Mouse (Mus musculus): Measurements from ENCODE around the gene Rgp1. TPM values are rescaled to one million over a fixed set of nuclear protein-coding genes. Genes with fewer than 3 reads are reported as not detected.
"Not testable (repeated sequence)": the region's sequence is repeated elsewhere in the genome, so short reads cannot be mapped to it uniquely, and the experiment has no call there.

The Rgp1 gene
- polyA plus RNA-seq, 1 experiment, result 37.6 TPM

DNA sequence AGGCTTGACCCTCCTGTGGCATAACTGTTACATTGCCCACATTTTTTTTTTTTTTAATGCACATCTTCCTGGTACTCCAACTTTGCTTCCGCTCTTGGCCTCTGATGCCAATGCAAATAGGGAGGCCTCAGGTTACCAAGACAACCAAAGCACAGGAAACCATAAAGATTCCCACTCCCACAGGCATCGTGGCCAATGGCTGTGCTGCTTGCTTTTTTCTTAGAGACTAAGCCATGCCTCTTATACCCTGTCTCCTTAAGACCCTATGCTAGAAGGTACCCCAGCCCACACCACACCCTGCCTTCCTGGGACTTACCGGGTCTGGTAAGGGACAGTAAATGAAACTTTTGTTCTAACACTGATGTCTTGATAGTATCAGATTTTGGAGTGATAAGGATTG, 14.9 kb downstream of the Rgp1 start:
- Histone ChIP-seq H3K36me3 (ENCODE audit: control insufficient read depth, insufficient read depth, low read length) (no peaks in the 10 kb centered on the region), H3K4me3 (ENCODE audit: control insufficient read depth, low read depth, low read length) (no peak overlapping the region)
- no peak for TF ChIP-seq CTCF (IDR thresholded peaks at IDR 0.05; ENCODE audit: control insufficient read depth, insufficient read depth, insufficient replicate concordance, low read depth, low read length)
- TF ChIP-seq POLR2A (IDR thresholded peaks at IDR 0.05; ENCODE audit: control insufficient read depth, low read depth, low read length), result no peak

DNA sequence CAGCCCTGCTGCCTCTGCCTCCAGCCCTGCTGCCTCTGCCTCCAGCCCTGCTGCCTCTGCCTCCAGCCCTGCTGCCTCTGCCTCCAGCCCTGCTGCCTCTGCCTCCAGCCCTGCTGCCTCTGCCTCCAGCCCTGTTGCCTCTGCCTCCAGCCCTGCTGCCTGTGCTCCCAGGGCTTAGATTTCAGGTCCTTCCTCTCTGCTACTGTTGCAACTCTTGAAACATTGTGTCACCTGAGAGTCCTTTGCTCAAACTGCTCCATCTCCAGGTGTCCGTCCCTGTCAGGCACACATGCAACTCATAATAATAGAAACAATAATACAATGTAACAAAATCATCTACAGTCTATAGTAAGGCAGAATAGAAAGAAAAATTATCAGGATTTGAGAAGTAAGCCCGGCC, 18.1 kb downstream of the Rgp1 start:
- not testable (repeated sequence) for H3K4me3 ChIP-seq (ENCODE audit: control insufficient read depth, low read depth, low read length); H3K36me3 ChIP-seq (ENCODE audit: control insufficient read depth, insufficient read depth, low read length); H3K27ac ChIP-seq (ENCODE audit: control insufficient read depth, insufficient read depth, low read depth, low read length); H3K27me3 ChIP-seq (ENCODE audit: control insufficient read depth, insufficient read depth, low read length); H3K4me1 ChIP-seq (ENCODE audit: control insufficient read depth, insufficient read depth, low read length)

More for the DNA sequence above, 14.9 kb downstream of the Rgp1 start:
- no peaks in the 10 kb centered on the region for H3K27me3 ChIP-seq (ENCODE audit: control insufficient read depth, insufficient read depth, low read length)
- no peak overlapping the region for H3K27ac ChIP-seq (ENCODE audit: control insufficient read depth, insufficient read depth, low read depth, low read length)
- H3K4me1 ChIP-seq (ENCODE audit: control insufficient read depth, insufficient read depth, low read length), result no peaks in the 10 kb centered on the region

DNA sequence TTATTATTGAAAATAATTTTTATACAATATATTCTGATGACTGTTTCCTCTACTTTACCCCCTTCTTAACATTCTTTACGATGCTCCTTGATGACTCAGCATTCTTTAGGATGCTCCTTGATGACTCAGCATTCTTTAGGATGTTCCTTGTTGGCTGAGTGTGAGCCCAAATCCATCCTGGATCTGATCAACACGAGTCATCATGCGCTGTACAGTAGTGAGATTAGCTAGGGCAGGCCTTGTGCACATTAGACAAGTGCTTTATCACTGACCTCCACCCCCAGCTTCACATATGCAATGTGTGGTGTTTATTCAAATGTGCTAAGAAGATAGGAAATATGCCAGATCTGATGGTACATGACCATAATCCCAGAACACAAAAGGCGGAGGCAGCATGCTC, 19.7 kb downstream of the Rgp1 start:
- Histone ChIP-seq H3K4me1 (ENCODE audit: control insufficient read depth, insufficient read depth, low read length) (no peaks in the 10 kb centered on the region), H3K4me3 (ENCODE audit: control insufficient read depth, low read depth, low read length) (no peak overlapping the region), H3K27me3 (ENCODE audit: control insufficient read depth, insufficient read depth, low read length) (no peaks in the 10 kb centered on the region), H3K27ac (ENCODE audit: control insufficient read depth, insufficient read depth, low read depth, low read length) (no peak overlapping the region), H3K36me3 (ENCODE audit: control insufficient read depth, insufficient read depth, low read length) (no peaks in the 10 kb centered on the region)
- TF ChIP-seq POLR2A (IDR thresholded peaks at IDR 0.05; ENCODE audit: control insufficient read depth, low read depth, low read length) (no peak), CTCF (IDR thresholded peaks at IDR 0.05; ENCODE audit: control insufficient read depth, insufficient read depth, insufficient replicate concordance, low read depth, low read length) (no peak)

DNA sequence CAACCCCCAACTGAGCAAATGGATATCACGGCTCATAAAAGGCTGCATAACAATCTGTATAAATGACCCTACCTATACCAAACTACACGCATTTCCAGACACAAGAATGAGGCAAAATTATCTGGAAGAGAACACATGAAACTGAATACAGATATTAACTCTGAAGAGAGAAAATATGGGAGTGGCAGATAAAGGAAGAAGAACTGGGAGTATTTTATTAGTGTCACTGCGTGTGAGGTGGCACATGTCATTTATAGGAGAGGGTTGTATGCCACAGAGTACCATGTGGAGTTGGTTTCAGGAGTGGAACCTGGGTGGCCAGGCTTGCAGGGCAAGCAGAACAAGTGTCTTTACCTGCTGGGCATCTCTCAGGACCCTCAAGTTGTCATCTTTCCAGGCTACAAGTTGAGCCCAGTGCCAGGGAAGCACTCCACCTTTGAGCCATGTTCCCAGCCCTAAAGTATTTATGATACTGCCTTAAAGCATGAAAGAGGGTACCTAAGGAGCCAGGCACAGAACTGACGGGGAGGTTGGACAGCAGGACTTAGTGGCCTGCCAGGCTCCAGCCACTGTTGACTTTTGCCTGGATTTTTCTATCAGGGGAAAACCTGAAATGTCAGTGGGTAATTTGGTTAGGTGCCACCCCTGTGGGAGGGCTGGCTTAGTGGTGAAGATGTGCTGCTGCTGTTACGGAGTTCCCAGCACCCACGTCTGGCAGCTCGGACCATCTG, 20.3 kb downstream of the Rgp1 start:
- TF ChIP-seq POLR2A (IDR thresholded peaks at IDR 0.05; ENCODE audit: control insufficient read depth, low read depth, low read length) (no peak), CTCF (IDR thresholded peaks at IDR 0.05; ENCODE audit: control insufficient read depth, insufficient read depth, insufficient replicate concordance, low read depth, low read length) (no peak)
- no peak overlapping the region for H3K4me3 ChIP-seq (ENCODE audit: control insufficient read depth, low read depth, low read length)
- no peaks in the 10 kb centered on the region for H3K27me3 ChIP-seq (ENCODE audit: control insufficient read depth, insufficient read depth, low read length)
- no peaks in the 10 kb centered on the region for H3K36me3 ChIP-seq (ENCODE audit: control insufficient read depth, insufficient read depth, low read length)
- H3K27ac ChIP-seq (ENCODE audit: control insufficient read depth, insufficient read depth, low read depth, low read length), result no peak overlapping the region
- no peaks in the 10 kb centered on the region for H3K4me1 ChIP-seq (ENCODE audit: control insufficient read depth, insufficient read depth, low read length)

DNA sequence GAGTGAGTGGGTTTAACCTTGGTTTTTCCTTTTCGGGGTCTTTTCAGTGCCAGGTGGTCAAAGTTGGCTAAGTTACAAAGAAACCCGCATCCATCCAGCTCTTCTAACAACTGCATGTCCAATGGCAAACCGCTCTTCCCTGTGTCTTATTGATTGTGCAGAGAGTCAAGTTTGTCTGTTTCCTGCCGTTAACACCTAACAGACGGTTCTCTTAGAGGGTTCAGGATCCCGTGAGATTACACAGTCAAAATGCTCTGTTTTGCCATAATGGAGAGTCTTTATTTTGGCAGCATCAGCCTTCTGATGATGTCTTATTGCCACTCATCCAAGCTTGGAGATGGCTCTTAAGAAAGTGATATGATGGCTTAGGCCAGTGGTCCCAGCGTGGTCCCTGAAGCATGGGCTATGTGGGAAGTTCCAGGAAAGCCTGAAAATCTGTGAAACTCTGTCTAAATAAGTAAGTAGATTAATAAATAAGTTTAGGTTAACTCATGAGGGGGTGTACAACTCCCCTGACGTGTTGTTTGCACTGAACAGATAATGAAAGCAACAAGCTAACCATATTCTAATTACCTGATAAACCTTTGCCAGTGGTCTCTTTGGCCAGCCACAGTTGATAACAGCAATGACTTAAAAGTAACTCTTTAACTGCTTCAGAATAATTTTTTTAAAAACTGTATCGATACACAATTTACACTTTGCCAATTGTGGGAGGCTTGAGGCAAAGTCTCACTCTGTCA, 21.9 kb downstream of the Rgp1 start:
- Histone ChIP-seq H3K4me3 (ENCODE audit: control insufficient read depth, low read depth, low read length) (no peak overlapping the region), H3K27ac (ENCODE audit: control insufficient read depth, insufficient read depth, low read depth, low read length) (no peak overlapping the region), H3K27me3 (ENCODE audit: control insufficient read depth, insufficient read depth, low read length) (no peaks in the 10 kb centered on the region), H3K36me3 (ENCODE audit: control insufficient read depth, insufficient read depth, low read length) (no peaks in the 10 kb centered on the region), H3K4me1 (ENCODE audit: control insufficient read depth, insufficient read depth, low read length) (no peaks in the 10 kb centered on the region)
- no peak for TF ChIP-seq CTCF (IDR thresholded peaks at IDR 0.05; ENCODE audit: control insufficient read depth, insufficient read depth, insufficient replicate concordance, low read depth, low read length)
- no peak for TF ChIP-seq POLR2A (IDR thresholded peaks at IDR 0.05; ENCODE audit: control insufficient read depth, low read depth, low read length)

DNA sequence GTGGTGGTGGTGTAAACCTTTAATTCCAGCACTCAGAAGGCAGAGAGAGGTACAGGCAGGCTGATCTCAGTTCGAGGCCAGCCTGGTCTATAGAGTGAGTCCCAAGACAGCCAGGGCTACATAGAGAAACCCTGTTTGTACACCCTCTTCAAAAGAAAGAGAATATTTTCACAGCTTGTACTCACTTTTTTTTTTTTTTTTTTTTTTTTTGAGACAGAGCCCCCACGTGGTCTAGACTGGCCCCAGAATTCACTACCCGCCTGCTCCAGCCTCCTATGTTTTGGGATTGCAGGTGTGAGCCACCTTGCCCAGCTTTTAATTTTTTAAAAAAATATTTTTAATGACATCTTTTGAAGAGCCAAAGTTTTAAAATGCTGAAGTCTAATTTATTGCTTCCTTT, 25.6 kb downstream of the Rgp1 start:
- Histone ChIP-seq H3K4me1 (ENCODE audit: control insufficient read depth, insufficient read depth, low read length) (no peaks in the 10 kb centered on the region), H3K4me3 (ENCODE audit: control insufficient read depth, low read depth, low read length) (no peak overlapping the region), H3K27ac (ENCODE audit: control insufficient read depth, insufficient read depth, low read depth, low read length) (no peak overlapping the region), H3K27me3 (ENCODE audit: control insufficient read depth, insufficient read depth, low read length) (no peaks in the 10 kb centered on the region), H3K36me3 (ENCODE audit: control insufficient read depth, insufficient read depth, low read length) (no peaks in the 10 kb centered on the region)
- TF ChIP-seq POLR2A (IDR thresholded peaks at IDR 0.05; ENCODE audit: control insufficient read depth, low read depth, low read length) (no peak), CTCF (IDR thresholded peaks at IDR 0.05; ENCODE audit: control insufficient read depth, insufficient read depth, insufficient replicate concordance, low read depth, low read length) (no peak)

DNA sequence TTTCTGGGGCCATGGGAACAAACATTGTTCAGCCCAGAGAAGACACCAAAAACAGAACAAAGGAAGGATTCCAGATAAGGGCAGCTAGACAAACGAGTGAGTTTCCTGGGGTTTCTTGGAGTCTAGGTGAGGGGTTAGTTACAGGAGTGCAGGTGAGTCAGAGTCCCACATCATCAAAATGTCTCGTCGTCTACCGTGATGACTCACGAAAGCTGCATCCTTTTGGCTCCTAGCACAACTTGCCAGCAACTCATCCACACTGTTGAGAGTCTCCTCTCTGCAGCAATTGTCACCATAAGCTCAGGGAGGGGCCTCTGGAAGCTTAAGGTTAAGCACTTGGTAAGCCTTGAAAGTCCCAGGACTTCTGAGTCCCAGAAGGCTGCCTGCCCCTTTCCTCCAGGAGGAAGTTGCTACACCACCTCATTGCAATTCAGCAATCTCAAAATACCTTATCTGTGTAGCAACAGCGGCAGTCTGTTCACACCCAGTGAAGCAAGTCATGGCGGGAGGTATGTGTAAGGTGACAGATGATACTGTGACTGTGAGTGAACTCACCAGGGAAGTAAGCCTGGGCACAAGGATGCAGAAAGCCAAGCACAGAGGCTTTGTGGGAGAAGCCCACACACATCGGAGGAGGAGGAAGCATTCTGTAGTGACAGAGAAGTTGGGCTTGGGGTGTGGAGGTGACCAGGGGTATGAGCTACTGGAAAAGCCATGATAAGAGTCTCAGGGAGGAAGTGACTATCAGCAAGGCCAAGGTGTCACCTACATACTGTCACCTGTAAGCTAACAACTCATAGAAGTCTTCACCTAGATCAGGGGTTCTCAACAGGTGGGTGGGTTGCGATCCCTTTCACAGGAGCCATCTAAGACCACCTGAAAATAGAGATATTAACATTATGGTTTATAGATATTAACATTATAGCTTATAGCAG, 26.5 kb downstream of the Rgp1 start:
- no peaks in the 10 kb centered on the region for H3K27me3 ChIP-seq (ENCODE audit: control insufficient read depth, insufficient read depth, low read length)
- no peak overlapping the region for H3K27ac ChIP-seq (ENCODE audit: control insufficient read depth, insufficient read depth, low read depth, low read length)
- no peaks in the 10 kb centered on the region for H3K36me3 ChIP-seq (ENCODE audit: control insufficient read depth, insufficient read depth, low read length)
- no peak overlapping the region for H3K4me3 ChIP-seq (ENCODE audit: control insufficient read depth, low read depth, low read length)
- no peaks in the 10 kb centered on the region for H3K4me1 ChIP-seq (ENCODE audit: control insufficient read depth, insufficient read depth, low read length)
- TF ChIP-seq CTCF (IDR thresholded peaks at IDR 0.05; ENCODE audit: control insufficient read depth, insufficient read depth, insufficient replicate concordance, low read depth, low read length), result no peak
- no peak for TF ChIP-seq POLR2A (IDR thresholded peaks at IDR 0.05; ENCODE audit: control insufficient read depth, low read depth, low read length)

Data from testis, adult 2 months (tissue).